Mouse (Mus musculus) E14TG2a.4 (cell line): ENCODE measurements at regions not wholly inside any gene's neighbourhood (a gene's known extent, or its start where the extent isn't known, plus 50 kb on each side); places are given as distances from the start of the nearest gene placed in this dataset.

Experiments used
- CTCF ChIP-seq: conservative IDR thresholded peaks from 2 replicates; pipeline ENCODE4 v1.5.1; 2014; ENCODE audit warnings: low read length
- NANOG ChIP-seq: IDR thresholded peaks from 2 replicates; pipeline ENCODE4 v1.6.1; 2014; ENCODE audit warnings: borderline replicate concordance, low read length, mixed read lengths

DNA sequence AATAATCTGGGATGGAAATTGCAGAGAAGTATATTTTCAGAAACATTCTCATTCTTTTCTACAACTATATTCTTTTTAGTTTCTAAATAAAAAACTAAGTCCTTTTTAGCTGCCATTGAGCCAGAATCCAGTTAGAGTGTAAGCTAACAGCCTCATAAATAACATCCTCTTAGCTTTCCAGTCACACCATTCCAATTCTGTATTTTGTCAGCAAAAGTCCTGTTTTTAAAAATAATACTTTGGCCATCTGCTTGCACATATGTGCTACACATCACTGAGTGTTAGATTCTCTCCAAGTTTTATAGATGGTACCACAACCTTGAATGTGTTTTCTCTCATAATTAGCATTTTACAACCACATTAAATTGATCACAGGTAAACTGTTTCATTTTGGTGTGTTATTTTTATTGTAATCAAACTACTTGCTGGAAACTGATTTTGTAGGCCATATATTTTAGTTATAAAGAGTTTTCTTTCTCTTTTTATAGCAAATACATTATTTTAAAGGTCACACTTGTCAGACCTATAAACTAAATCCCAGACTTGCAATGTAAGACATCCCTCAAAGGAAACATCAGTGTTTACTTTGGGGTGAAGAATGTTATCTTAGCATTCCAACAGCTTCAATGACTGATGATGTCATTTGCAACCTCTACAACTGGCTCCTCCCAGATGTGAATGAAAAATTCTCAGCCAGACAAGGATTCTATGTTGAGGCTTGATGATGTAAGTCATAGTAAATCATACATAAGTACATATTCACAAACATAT lies 1878.9 kb upstream of the Flrt2 start:
- TF ChIP-seq CTCF = no peak
- TF ChIP-seq NANOG = no peak
